Mouse (Mus musculus) inflammation-experienced regulatory T-cells, adult 6 months (primary cell): Measurements from ENCODE around the gene Mfap1b. TPM values are rescaled to one million over a fixed set of nuclear protein-coding genes. Genes with fewer than 3 reads are reported as not detected.
"Not testable (repeated sequence)": the region's sequence is repeated elsewhere in the genome, so short reads cannot be mapped to it uniquely, and the experiment has no call there.

Source experiments
- ATAC-seq: one replicate; pipeline ENCODE4 v1.8.0; 2017
- polyA plus RNA-seq, 3 experiments: library from polyadenylated mRNA; unstranded; fragments of 100-300 nt; shearing (Covaris generic); gene quantifications; one replicate each; pipeline ENCODE4 v1.2.1; 2017

The Mfap1b gene
- 100 to 1,000 TPM in 1 of 3 experiments, 10 to 100 TPM in 2; 80.6 to 133 (median 99.1) TPM for polyA plus RNA-seq

DNA sequence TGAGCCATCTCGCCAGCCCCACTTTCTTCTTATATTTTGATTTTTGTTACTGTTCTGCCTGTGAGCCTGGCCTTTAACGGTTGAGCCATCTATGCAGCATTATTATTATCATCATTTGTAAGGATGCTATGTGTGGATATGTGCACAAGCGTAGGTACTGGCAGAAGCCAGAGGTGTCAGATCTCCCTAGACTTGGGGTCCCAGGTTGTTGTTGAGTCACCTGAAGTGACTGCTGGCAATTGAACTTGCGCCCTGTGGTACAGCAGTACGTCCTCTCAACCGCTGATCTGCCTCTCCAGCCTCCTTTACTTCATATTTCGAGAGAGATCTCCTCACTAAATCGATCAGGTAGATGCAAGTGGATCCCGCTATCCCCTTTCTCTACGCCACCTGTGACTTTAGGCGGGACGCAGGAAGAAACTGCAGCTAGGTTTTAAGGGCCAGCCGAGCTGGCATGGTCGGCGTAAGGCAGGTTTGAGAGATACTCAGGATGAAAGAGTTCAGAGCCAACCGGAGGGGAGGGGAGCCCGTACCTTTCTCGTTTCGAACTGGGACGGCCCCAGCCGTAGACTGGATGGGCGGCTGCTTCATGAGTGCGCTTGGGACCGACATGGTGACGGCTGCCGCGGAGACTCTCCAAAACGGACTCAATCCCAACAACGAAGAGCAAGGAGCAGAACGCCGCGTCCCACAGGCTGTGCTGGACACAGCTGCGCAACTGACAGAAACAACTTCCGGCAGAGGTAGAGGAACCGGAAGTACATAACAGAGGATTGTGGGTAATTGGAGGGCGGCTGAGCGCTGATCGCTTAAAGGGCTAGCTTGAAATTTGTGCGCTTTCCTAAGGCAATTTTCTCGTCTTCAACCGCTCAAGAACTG is at the start of gene Mfap1b:
Mfap1b (minus strand) TSS at position 767 of the 879 bp plus-strand sequence.
- peak; percentile 99 for ATAC-seq

GRCm38 (mm10) chr2:121522830-121523229 is 49.0 kb upstream of the Mfap1b start:
- not testable (repeated sequence) for ATAC-seq

DNA sequence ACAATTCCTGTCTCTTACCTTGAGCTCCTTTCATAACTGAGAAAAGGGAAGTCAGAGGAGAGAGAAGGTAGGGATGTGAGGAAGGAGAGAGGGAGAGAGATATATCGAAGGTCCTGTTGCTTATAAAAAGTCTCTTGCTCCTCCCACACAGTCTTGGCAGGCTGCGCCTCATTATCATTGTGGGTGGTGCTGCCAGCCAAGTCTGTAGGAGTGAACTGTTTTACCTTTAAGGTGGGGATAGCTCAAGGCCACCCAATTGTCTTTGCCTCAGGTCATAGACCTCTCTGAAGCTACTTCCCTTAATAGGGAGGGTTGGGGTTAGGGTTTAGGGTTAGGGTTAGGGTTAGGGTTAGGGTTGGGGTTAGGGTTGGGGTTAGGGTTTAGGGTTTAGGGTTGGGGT is 48.1 kb upstream of the Mfap1b start:
- no peak for ATAC-seq

- ATAC-seq, result not testable (repeated sequence)
Measured at GRCm38 (mm10) chr2:121518711-121519110, 44.8 kb upstream of the Mfap1b start.

DNA sequence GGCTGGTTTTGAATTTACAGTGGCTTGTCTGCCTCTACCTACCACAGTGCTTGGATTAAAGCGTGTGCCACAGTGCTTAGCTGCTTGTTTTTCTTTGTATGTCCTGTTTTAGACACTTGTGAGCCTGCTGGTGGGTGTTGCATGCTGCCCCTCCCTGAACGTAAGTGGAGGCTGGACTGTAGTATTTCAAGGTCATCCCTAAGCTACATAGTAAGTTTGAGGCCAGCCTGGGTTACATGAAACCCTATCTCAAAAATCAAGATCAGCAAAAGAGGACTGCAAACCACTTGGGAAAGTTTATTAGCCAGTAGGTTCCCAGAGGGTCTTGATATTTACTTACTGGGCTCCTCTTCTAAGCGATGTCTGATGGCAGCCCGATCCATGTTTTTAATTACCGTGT is 44.2 kb upstream of the Mfap1b start:
- ATAC-seq, result no peak

GRCm38 (mm10) chr2:121514211-121514610 is 40.3 kb upstream of the Mfap1b start:
- no peak for ATAC-seq

GRCm38 (mm10) chr2:121512991-121513765 is 39.3 kb upstream of the Mfap1b start:
- not testable (repeated sequence) for ATAC-seq

DNA sequence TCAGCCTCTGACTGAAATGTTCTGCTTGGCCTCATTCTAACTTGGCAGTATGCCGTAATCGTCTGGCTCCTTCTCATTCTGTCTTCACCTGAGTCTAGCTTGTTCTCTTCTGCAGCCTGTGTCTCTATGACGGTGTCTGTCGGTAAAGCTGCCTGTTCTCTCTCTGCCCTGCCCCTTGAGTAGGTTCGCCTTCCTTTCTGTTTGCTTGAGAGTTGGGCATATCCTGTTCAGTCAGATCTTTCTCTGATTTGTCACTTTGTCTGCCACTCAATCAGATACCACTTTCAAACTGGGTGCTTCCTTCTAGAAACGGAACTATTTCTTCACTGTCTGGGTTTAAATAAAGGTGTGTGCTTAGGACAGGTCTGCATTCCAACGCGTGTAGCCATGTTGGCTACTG is 37.5 kb upstream of the Mfap1b start:
- ATAC-seq, result peak; percentile 85

DNA sequence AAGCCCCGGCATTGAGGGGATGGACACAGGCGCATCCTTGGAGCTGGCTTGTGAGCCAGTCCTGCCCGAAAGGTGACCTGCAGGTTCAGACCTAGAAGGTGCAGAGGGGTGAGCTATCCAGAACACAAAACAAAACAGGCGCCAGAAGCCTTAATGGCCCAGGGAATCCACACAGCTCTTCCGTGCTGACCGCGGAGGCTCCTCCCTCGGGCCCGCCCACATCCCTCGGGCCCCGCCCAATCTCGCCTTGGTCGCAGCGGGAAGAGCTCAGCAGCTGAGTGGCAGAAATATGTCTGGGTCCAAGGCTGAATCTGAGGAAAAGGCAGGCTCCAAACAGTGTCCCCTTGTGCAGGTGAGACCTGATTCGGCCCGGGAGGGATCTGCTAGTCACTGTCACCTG is 35.7 kb upstream of the Mfap1b start:
- no peak for ATAC-seq

DNA sequence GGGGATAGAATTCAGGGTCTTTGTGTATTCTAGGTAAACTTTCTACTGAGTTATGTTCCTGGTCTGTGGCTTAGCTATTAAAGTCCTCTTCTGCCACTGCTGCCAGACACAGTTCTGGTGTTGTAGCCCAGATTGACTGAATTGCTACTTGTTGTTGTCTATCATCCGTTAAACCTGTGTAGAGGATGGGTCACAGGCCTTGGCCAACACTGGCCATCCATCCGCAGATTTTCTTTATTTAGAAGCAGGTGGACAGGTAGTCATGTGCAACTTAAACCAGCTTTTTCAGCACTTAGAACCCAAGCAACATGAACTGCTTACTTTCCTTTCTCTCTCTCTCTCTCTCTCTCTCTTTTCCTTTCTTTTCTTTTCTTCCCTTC is 34.1 kb upstream of the Mfap1b start:
- no peak for ATAC-seq

DNA sequence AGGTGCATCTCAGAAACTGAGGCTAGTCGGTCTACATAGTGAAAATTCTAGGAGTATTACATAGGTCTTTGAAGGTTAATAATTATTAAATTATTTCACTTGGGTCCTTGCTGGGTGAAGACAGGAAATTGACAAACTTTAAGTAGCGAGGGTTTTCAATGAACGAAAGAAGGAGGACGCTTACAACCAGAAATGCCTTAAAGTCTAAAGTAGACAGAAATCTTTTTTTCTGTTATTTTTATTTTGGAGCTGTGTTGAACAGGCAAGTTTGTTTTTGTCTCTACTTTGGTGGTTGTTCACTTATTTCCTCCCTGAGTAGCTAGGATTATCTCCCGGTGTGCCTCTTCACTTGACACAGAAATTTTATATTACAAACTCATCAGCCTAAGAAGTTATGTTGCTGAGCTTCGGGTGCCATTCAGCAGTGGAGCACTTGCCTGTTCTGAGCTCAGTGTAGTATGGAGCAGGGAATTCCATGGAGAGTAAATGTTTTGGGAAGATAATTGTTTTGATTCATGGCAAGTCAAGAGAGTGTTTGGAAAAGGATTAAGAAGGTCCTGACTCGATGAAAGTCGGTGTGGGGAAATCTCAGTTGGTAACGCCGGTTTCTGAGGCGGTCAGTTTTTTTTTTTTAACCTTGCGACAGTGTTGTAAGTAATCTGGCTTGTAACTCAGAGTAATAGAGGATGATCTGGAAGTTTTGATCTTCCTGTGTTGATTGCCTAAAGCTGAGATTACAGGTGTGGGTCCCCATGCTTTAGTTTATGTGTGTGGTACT is 33.5 kb upstream of the Mfap1b start:
- no peak for ATAC-seq

- ATAC-seq, result peak; percentile 95
Measured at GRCm38 (mm10) chr2:121505942-121506882, 32.3 kb upstream of the Mfap1b start, which contains the start of the genes Mfap1a and Wdr76. TSS of gene Mfap1a (minus strand) at chr2:121506665. TSS of gene Wdr76 (plus strand) at chr2:121506723.

GRCm38 (mm10) chr2:121501550-121501949 is 27.7 kb upstream of the Mfap1b start:
- peak; percentile 35 for ATAC-seq

GRCm38 (mm10) chr2:121484403-121484802 is 10.5 kb upstream of the Mfap1b start:
- ATAC-seq, result not testable (repeated sequence)

DNA sequence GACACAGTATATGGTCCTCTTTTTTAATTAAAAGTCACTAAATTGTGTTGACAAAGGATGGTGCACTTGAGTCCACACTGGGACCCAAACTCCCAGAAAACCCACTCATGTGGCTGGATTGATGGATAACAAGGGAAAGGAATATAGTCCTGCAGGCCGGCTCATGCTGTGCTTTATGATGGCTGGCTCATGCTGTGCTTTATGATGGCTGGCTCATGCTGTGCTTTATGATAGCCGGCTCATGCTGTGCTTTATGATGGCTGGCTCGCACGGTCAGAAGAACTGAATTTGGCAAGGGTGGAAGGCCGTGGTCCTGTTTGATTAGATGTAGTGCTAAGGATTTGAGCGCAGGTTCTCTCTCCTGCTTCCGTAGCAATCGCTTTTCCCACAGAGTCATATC is 9.7 kb upstream of the Mfap1b start:
- no peak for ATAC-seq

DNA sequence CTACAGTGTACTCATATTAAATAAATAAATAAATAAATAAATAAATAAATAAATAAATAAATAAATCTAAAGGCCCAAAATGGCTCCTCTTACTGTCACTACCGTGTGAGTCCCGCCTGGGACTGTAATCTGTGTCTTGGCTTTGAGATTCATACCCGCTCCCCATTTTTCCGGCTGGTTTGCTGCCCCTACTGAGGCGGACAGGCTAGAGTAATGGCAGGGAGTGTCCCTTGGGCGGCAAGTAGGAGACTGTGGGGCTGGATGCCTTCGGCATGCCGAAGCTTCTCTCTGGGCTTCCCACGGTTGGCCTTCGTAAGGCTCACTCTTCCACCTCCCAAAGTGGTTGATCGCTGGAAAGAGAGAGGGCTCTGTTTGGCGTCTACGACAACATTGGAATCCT is 7.0 kb upstream of the Mfap1b start:
- not testable (repeated sequence) for ATAC-seq

DNA sequence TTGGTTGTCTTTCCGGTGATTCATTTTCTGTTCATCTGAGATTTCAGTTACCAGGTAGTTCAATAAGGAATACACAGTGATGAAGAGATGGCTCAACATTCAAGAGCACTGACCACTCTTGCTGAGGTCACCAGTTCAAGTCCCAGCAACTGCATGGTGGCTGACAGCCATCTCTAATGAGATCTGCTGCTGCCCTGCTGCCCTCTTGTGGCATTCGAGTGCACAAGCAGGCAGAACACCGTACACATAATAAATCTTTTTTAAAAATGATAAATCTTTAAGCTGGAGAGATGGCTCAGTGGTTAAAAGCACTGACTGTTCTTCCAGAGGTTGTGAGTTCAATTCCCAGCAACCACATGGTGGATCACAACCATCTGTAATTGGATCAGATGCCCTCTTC is 6.6 kb upstream of the Mfap1b start:
- ATAC-seq, result peak; percentile 69

GRCm38 (mm10) chr2:121477491-121478266 is 3.8 kb upstream of the Mfap1b start:
- no peak for ATAC-seq

DNA sequence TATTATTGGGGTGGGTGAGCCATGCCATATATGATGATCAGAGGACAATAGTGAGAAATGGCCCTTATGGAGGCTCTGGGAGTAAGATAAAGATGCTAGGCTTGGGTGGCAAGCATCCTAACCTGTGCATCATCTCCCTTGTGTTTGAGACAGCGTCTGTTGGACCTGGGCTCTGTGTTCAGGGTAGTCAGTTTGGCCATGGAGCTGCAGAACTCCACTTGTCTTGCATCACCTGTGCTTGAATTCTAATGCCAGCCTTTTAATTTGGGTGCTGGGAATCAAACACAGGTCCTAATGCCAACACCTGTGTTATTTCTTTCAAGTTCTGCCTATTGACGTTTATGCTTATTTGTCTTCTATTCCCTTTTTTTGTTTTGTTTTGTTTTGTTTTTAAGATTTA is 1.4 kb upstream of the Mfap1b start:
- ATAC-seq, result not testable (repeated sequence)

GRCm38 (mm10) chr2:121474180-121474535 is 291 bp upstream of the Mfap1b start:
- ATAC-seq, result peak; percentile 46

DNA sequence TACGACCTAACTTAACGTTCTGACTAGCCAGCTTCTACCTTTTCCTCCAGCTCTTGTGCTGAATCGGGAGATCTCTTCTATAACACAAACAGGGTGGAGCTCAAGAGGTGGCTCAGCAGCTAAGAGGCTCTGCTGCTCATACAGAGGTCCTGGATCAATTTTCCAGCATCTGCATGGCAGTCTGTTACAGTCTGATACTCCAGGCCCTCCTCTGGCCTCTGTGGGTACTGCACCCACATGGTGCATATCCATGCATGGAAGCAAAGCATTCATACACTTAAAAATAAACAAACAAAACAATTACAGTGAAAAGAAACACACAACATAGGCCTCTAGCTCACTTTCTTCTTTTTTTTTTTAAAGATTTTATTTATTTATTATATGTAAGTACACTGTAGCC is 1.1 kb downstream of the Mfap1b start:
- ATAC-seq, result not testable (repeated sequence)
